13 mouse cellular contexts compared by ENCODE assay signal in the genomic region with DNA sequence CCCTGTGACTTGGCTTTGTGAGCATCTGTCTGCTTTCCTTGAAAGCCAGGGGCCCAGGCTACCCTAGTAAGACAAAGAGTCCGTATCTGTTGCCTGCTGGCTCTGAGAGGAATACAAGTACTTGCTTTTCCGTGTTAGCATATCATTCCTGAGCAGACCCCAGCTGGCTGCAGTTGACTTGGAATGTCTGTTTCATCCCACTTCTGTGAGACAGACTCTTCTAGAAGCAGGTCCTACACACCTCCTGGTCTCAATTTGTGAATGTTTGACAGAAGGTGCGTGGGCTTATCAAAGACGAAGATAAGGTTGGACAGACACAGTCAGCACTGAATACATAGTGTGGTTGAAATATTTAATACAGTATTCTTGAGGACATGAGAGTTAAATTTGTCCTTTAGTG. TPM values are rescaled to one million over a fixed set of nuclear protein-coding genes. Genes with fewer than 3 reads are reported as not detected.
DNase-seq lines count a peak whose midpoint lies in the region; ATAC-seq lines count a peak whose summit lies in the region.
"Had no signal": no experiment of that assay in that cellular context is flagged by ENCODE, and none has a peak within 500 bp of the region (broad histone marks: within the 10 kb centered on the region; RNA-seq: fewer than 3 reads in every experiment).

No protein-coding gene starts in this region.

- H3K36me3 ChIP-seq in forebrain, embryonic 12.5 days (replicated peaks), result peaks cover 35% of the 10 kb centered on the region
- H3K36me3 ChIP-seq in forebrain, embryonic 10.5 days (replicated peaks), result peaks cover 58% of the 10 kb centered on the region
- peaks cover 14% of the 10 kb centered on the region for H3K36me3 ChIP-seq in kidney, embryonic 14.5 days (ENCODE audit: control insufficient read depth, insufficient read depth, low read length)

- no peak overlapping the region for H3K4me2 ChIP-seq in forebrain, embryonic 12.5 days
- no peak overlapping the region for H3K4me2 ChIP-seq in kidney, embryonic 14.5 days (replicated peaks; ENCODE audit: low read depth, low read length)
- H3K4me2 ChIP-seq: embryonic facial prominence, embryonic 13.5 days; intestine, embryonic 15.5 days; midbrain, embryonic 13.5 days; neural tube, embryonic 15.5 days had no signal

- WGBS in forebrain, embryonic 12.5 days, result 81% methylated on average over 4 of the region's 4 CpGs
- 89% methylated on average over 4 of the region's 4 CpGs for WGBS in forebrain, embryonic 10.5 days
- 72% methylated on average over 4 of the region's 4 CpGs for WGBS in kidney, embryonic 14.5 days

- H3K27me3 ChIP-seq in forebrain, embryonic 12.5 days, result no peaks in the 10 kb centered on the region
- no peaks in the 10 kb centered on the region for H3K27me3 ChIP-seq in forebrain, embryonic 10.5 days (ENCODE audit: poor library complexity, severe bottlenecking)
- H3K27me3 ChIP-seq in kidney, embryonic 14.5 days (ENCODE audit: control insufficient read depth, insufficient read depth, low read length), result no peaks in the 10 kb centered on the region
- H3K27me3 ChIP-seq: embryonic facial prominence, embryonic 13.5 days; intestine, embryonic 15.5 days; midbrain, embryonic 13.5 days; neural tube, embryonic 15.5 days; Patski had no signal

- no peaks in the 10 kb centered on the region for H3K9me3 ChIP-seq in forebrain, embryonic 12.5 days
- H3K9me3 ChIP-seq in forebrain, embryonic 10.5 days, result no peaks in the 10 kb centered on the region
- no peaks in the 10 kb centered on the region for H3K9me3 ChIP-seq in kidney, embryonic 14.5 days (ENCODE audit: control insufficient read depth, low read length)
- H3K9me3 ChIP-seq: embryonic facial prominence, embryonic 13.5 days; intestine, embryonic 15.5 days; midbrain, embryonic 13.5 days; neural tube, embryonic 15.5 days had no signal

- H3K4me1 ChIP-seq in forebrain, embryonic 12.5 days, result peaks cover 13% of the 10 kb centered on the region
- peaks cover 17% of the 10 kb centered on the region for H3K4me1 ChIP-seq in forebrain, embryonic 10.5 days
- peaks cover 25% of the 10 kb centered on the region for H3K4me1 ChIP-seq in kidney, embryonic 14.5 days (ENCODE audit: control insufficient read depth, insufficient read depth, low read length)

- no peak overlapping the region for H3K9ac ChIP-seq in forebrain, embryonic 12.5 days
- H3K9ac ChIP-seq in kidney, embryonic 14.5 days (ENCODE audit: low read depth, low read length), result no peak overlapping the region
- H3K9ac ChIP-seq: embryonic facial prominence, embryonic 13.5 days; intestine, embryonic 15.5 days; midbrain, embryonic 13.5 days; neural tube, embryonic 15.5 days had no signal

- ATAC-seq in forebrain, embryonic 12.5 days (ENCODE audit: low FRiP score), result no peak
- ATAC-seq in kidney, embryonic 14.5 days (ENCODE audit: low FRiP score, low TSS enrichment), result no peak
- ATAC-seq: midbrain, embryonic 13.5 days had no signal

- 0 out of 2 replicates have a peak overlapping the region, but pooled peaks have one; percentile 14 for H3K27ac ChIP-seq in forebrain, embryonic 12.5 days
- no peak overlapping the region for H3K27ac ChIP-seq in forebrain, embryonic 10.5 days
- H3K27ac ChIP-seq in kidney, embryonic 14.5 days (ENCODE audit: low read depth, low read length), result peak overlapping the region; percentile 11; the same call in 1 of the 2 replicates
- H3K27ac ChIP-seq: embryonic facial prominence, embryonic 13.5 days; intestine, embryonic 15.5 days; midbrain, embryonic 13.5 days; neural tube, embryonic 15.5 days had no signal

- no peak overlapping the region for H3K4me3 ChIP-seq in forebrain, embryonic 12.5 days (replicated peaks)
- no peak overlapping the region for H3K4me3 ChIP-seq in forebrain, embryonic 10.5 days
- no peak overlapping the region for H3K4me3 ChIP-seq in kidney, embryonic 14.5 days (ENCODE audit: low read length)
- H3K4me3 ChIP-seq: embryonic facial prominence, embryonic 13.5 days; intestine, embryonic 15.5 days; midbrain, embryonic 13.5 days; neural tube, embryonic 15.5 days had no signal

- DNase-seq in forebrain, embryonic 10.5 days (ENCODE audit: extremely low spot score, low spot score), result no peak
- no peak for DNase-seq in kidney, postnatal 14 days
- DNase-seq in A20 (ENCODE audit: low read depth, low spot score), result peak; percentile 24
- DNase-seq in left cerebral cortex, adult 18-20 months (ENCODE audit: low spot score in 2 of 2), result peak; percentile 55 to 66
- no peak for DNase-seq in thymus, postnatal 14 days
- no peak for DNase-seq in testis, postnatal 10 days (ENCODE audit: low spot score)

RNA-seq across cellular contexts. Expression of a gene that starts 31.4 kb away (rescaled TPM):
- 47.1 and 54.2 TPM in 2 replicates for polyA plus RNA-seq in forebrain, embryonic 12.5 days (2016; fragmentation: Nextera tagmentation; extraction: Ambion mirVana)
- polyA plus RNA-seq in forebrain, embryonic 10.5 days (2016; fragmentation: Nextera tagmentation; extraction: Ambion mirVana), result 54.5 and 61.6 TPM in 2 replicates
- 64.7 and 65.1 TPM in 2 replicates for polyA plus RNA-seq in kidney, embryonic 14.5 days (2014; fragmentation: Nextera tagmentation; extraction: Ambion mirVana)
- total RNA-seq in left cerebral cortex, adult 18-20 months (2021), result 10 to 100 TPM; 18.3 to 22.4 TPM

RNA-seq across cellular contexts. Expression of a gene that starts 43.0 kb away (rescaled TPM):
- polyA plus RNA-seq in forebrain, embryonic 12.5 days (2016; fragmentation: Nextera tagmentation; extraction: Ambion mirVana), result 127 and 135 TPM in 2 replicates
- 118 TPM in 2 replicates for polyA plus RNA-seq in forebrain, embryonic 10.5 days (2016; fragmentation: Nextera tagmentation; extraction: Ambion mirVana)
- 51.8 and 64.2 TPM in 2 replicates for polyA plus RNA-seq in kidney, embryonic 14.5 days (2014; fragmentation: Nextera tagmentation; extraction: Ambion mirVana)
- total RNA-seq in left cerebral cortex, adult 18-20 months (2021), result 10 to 100 TPM; 87.6 to 90.4 TPM

Comparison
In these comparisons a context has a peak if more than half of its experiments do, and no peak if none do; other contexts are left out.
1. DNase-seq: peak in A20 (single experiment) and left cerebral cortex, adult 18-20 months (2 of 2); none in forebrain, embryonic 10.5 days (single experiment), kidney, postnatal 14 days (single experiment), thymus, postnatal 14 days (single experiment) and testis, postnatal 10 days (single experiment).